Mouse (Mus musculus) G1E (cell line): ENCODE measurements around the gene Calm3.

ENCODE experiments used
- CTCF ChIP-seq: IDR thresholded peaks from 2 replicates; pipeline ENCODE4 v1.5.1; 2012; ENCODE audit warnings: low read depth, low read length, inconsistent platforms, mixed read lengths
- GATA1 ChIP-seq: IDR thresholded peaks from 2 replicates; pipeline ENCODE4 v1.6.1; 2012; ENCODE audit warnings: borderline replicate concordance, low read length, inconsistent platforms, mixed read lengths
- GATA2 ChIP-seq: IDR thresholded peaks from 2 replicates; pipeline ENCODE4 v1.6.1; 2012; ENCODE audit warnings: low read depth, low read length, inconsistent platforms, borderline replicate concordance

DNA sequence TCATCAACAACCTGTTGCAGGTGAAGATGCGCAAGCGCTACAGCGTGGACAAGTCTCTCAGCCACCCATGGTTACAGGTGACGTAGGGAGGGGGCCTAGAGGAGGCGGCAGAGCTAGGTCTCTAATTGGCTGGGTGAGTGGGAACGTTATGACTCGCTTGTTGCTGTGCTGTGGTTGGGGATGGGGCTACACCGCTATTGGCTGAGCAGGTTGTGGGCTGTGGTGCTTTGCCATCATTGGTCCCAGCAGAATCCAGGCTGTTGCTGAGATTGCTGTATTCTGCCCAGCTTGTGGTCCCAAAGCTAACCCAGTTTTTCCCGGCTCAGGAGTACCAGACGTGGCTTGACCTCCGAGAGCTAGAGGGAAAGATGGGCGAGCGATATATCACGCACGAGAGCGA is 54.4 kb downstream of the Calm3 start:
- TF ChIP-seq GATA1 (no peak), CTCF (no peak), GATA2 (no peak)
